Mouse (Mus musculus) heart, postnatal 14 days (tissue): ENCODE data around the gene Tex14. TPM values are rescaled to one million over a fixed set of nuclear protein-coding genes. Genes with fewer than 3 reads are reported as not detected.

Source experiments
- DNase-seq, 2 experiments: peaks; one replicate each; pipeline ENCODE4 v3.0.0; 2021 to 2022
- intact Hi-C: fragments of 180-260 bp; cut with DNase I; formaldehyde crosslinking; loops from one replicate; pipeline ENCODE4 v1.15.1; 2025
- total RNA-seq, 2 experiments: library from RNA; stranded (reverse); gene quantifications; 2 replicates each; pipeline ENCODE4 v1.2.3; 2021

The Tex14 gene
- total RNA-seq, 2 experiments from 2014 or later = 0.27 to 0.41 TPM

- no peak for DNase-seq
- intact Hi-C loops = no loop called here
These were observed 138.0 kb downstream of the Tex14 start for GRCm38 (mm10) chr11:87542906-87543305.

GRCm38 (mm10) chr11:87553342-87553741 lies 148.5 kb downstream of the Tex14 start:
- no peak for DNase-seq
- intact Hi-C loops = loop anchor here (5.0 kb wide), 1 partner anchor 44 kb away; no protein-coding TSS in a partner anchor

- no peak for DNase-seq
- intact Hi-C loops = loop anchor here (5.0 kb wide), 1 partner anchor 43 kb away; no protein-coding TSS in a partner anchor
These were observed 149.5 kb downstream of the Tex14 start for GRCm38 (mm10) chr11:87554386-87554785.

- intact Hi-C loops = no loop called here
- no peak for DNase-seq
These were observed 150.3 kb downstream of the Tex14 start for GRCm38 (mm10) chr11:87555106-87555703.

- intact Hi-C loops = no loop called here
These were observed 156.3 kb downstream of the Tex14 start for GRCm38 (mm10) chr11:87561208-87561607.

GRCm38 (mm10) chr11:87566501-87566900 lies 161.6 kb downstream of the Tex14 start, which contains the start of gene Gm11492:
TSS of gene Gm11492 (plus strand) at chr11:87566653.
- intact Hi-C loops = no loop called here
- DNase-seq = no peak

More at GRCm38 (mm10) chr11:87561208-87561607, 156.3 kb downstream of the Tex14 start:
- no peak for DNase-seq

- no peak for DNase-seq
- intact Hi-C loops = no loop called here
These were observed 163.5 kb downstream of the Tex14 start, which contains the start of gene Sept4 for GRCm38 (mm10) chr11:87568255-87568953. TSS of gene Sept4 (plus strand) at chr11:87568903.

GRCm38 (mm10) chr11:87570743-87571142 lies 165.9 kb downstream of the Tex14 start:
- intact Hi-C loops = no loop called here
- no peak for DNase-seq

GRCm38 (mm10) chr11:87571361-87571950 lies 166.6 kb downstream of the Tex14 start:
- no peak for DNase-seq
- intact Hi-C loops = no loop called here

GRCm38 (mm10) chr11:87573751-87574150 lies 168.9 kb downstream of the Tex14 start:
- no peak for DNase-seq
- intact Hi-C loops = no loop called here

- intact Hi-C loops = no loop called here
These were observed 169.8 kb downstream of the Tex14 start for GRCm38 (mm10) chr11:87574520-87575180.

GRCm38 (mm10) chr11:87577601-87578248 lies 172.9 kb downstream of the Tex14 start:
- intact Hi-C loops = no loop called here
- DNase-seq = no peak

More at GRCm38 (mm10) chr11:87574520-87575180, 169.8 kb downstream of the Tex14 start:
- no peak for DNase-seq

- intact Hi-C loops = no loop called here
These were observed 173.5 kb downstream of the Tex14 start for GRCm38 (mm10) chr11:87578249-87578962.

GRCm38 (mm10) chr11:87578963-87579601 lies 174.2 kb downstream of the Tex14 start:
- DNase-seq = peak; percentile 50
- intact Hi-C loops = no loop called here

More at GRCm38 (mm10) chr11:87578249-87578962, 173.5 kb downstream of the Tex14 start:
- DNase-seq = peak; percentile 75 to 77

- intact Hi-C loops = no loop called here
- DNase-seq = no peak
These were observed 174.8 kb downstream of the Tex14 start for GRCm38 (mm10) chr11:87579713-87580112.

GRCm38 (mm10) chr11:87580543-87581085 lies 175.7 kb downstream of the Tex14 start:
- intact Hi-C loops = no loop called here
- DNase-seq = no peak

GRCm38 (mm10) chr11:87581161-87581865 lies 176.4 kb downstream of the Tex14 start:
- no peak for DNase-seq
- intact Hi-C loops = no loop called here
